Comparison of ENCODE assay signal across 8 mouse cellular contexts in the genomic region with DNA sequence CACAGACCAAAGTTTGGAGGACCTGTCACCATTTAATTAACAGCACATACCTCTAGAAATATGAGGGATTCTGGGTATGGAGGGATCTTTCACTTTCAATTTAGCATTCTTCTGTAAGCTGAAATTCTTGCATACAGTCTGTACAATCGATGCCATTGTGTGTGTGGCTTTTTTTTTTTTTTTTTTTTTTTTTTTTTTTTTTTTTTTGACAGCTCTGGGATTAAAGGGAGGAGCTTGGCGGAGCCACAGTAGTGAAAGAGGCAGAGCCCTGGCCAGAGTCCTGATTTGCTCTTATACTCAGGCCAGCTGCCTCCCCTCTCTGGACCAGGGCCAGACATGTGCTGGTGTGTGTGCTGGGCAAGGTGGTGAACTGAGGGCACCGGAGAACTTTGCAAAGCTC. TPM values are rescaled to one million over a fixed set of nuclear protein-coding genes. Genes with fewer than 3 reads are reported as not detected.
DNase-seq lines count a peak whose midpoint lies in the region; ATAC-seq and TF ChIP-seq lines count a peak whose summit lies in the region.
"Had no signal": no experiment of that assay in that cellular context is flagged by ENCODE, and none has a peak within 500 bp of the region (broad histone marks: within the 10 kb centered on the region; RNA-seq: fewer than 3 reads in every experiment).

No protein-coding gene starts in this region.

- no peak overlapping the region for H3K9ac ChIP-seq in limb, embryonic 14.5 days (ENCODE audit: low read depth, low read length, severe bottlenecking)
- no peak overlapping the region for H3K9ac ChIP-seq in kidney, embryonic 15.5 days

- no peaks in the 10 kb centered on the region for H3K9me3 ChIP-seq in limb, embryonic 14.5 days (ENCODE audit: control insufficient read depth, low read length)
- no peaks in the 10 kb centered on the region for H3K9me3 ChIP-seq in limb, embryonic 10.5 days (replicated peaks)
- no peaks in the 10 kb centered on the region for H3K9me3 ChIP-seq in kidney, embryonic 15.5 days (replicated peaks)

- H3K4me2 ChIP-seq in limb, embryonic 14.5 days (replicated peaks; ENCODE audit: low read depth, low read length, severe bottlenecking) = no peak overlapping the region
- no peak overlapping the region for H3K4me2 ChIP-seq in kidney, embryonic 15.5 days

- H3K4me1 ChIP-seq in limb, embryonic 14.5 days (ENCODE audit: control insufficient read depth, insufficient read depth, low read length) = no peaks in the 10 kb centered on the region
- 0 out of 2 replicates have a peak, but pooled peaks cover 6% of the 10 kb centered on the region for H3K4me1 ChIP-seq in limb, embryonic 10.5 days
- peaks cover 13% of the 10 kb centered on the region for H3K4me1 ChIP-seq in kidney, embryonic 15.5 days

- H3K27me3 ChIP-seq in limb, embryonic 14.5 days (ENCODE audit: control insufficient read depth, insufficient read depth, low read length) = no peaks in the 10 kb centered on the region
- no peaks in the 10 kb centered on the region for H3K27me3 ChIP-seq in limb, embryonic 10.5 days (ENCODE audit: low read depth, poor library complexity, severe bottlenecking)
- no peaks in the 10 kb centered on the region for H3K27me3 ChIP-seq in kidney, embryonic 15.5 days

- no peaks in the 10 kb centered on the region for H3K36me3 ChIP-seq in limb, embryonic 14.5 days (ENCODE audit: control insufficient read depth, insufficient read depth, low read length)
- no peaks in the 10 kb centered on the region for H3K36me3 ChIP-seq in limb, embryonic 10.5 days
- no peaks in the 10 kb centered on the region for H3K36me3 ChIP-seq in kidney, embryonic 15.5 days

- 52% methylated on average over 3 of the region's 3 CpGs for WGBS in limb, embryonic 14.5 days
- 78% methylated on average over 3 of the region's 3 CpGs for WGBS in limb, embryonic 10.5 days
- 57% methylated on average over 3 of the region's 3 CpGs for WGBS in kidney, embryonic 15.5 days

- no peak for TF ChIP-seq POLR2A in limb, embryonic 14.5 days (IDR thresholded peaks at IDR 0.05; ENCODE audit: borderline replicate concordance, extremely low read depth, insufficient read depth, insufficient read length)

- no peak overlapping the region for H3K27ac ChIP-seq in limb, embryonic 14.5 days (replicated peaks; ENCODE audit: low read depth, low read length)
- H3K27ac ChIP-seq in limb, embryonic 10.5 days = no peak overlapping the region
- H3K27ac ChIP-seq in kidney, embryonic 15.5 days = peak overlapping the region; percentile 77; the same call in 1 of the 2 replicates

- H3K4me3 ChIP-seq in limb, embryonic 14.5 days (replicated peaks; ENCODE audit: low read length) = no peak overlapping the region
- no peak overlapping the region for H3K4me3 ChIP-seq in limb, embryonic 10.5 days
- no peak overlapping the region for H3K4me3 ChIP-seq in kidney, embryonic 15.5 days (replicated peaks)

- ATAC-seq in limb, embryonic 14.5 days (ENCODE audit: low FRiP score, low read depth) = no peak
- 0 out of 2 replicates have a peak, but pooled peaks have one; percentile 50 for ATAC-seq in kidney, embryonic 15.5 days (replicated peaks; ENCODE audit: low FRiP score)

- peak; percentile 79 for DNase-seq in limb, embryonic 14.5 days (ENCODE audit: low spot score)
- no peak for DNase-seq in limb, embryonic 10.5 days (ENCODE audit: low spot score)
- peak; percentile 70 for DNase-seq in brain, adult 2 months (ENCODE audit: low read depth, low spot score)
- peak; percentile 8 for DNase-seq in retina, embryonic 14.5 days (ENCODE audit: low spot score)
- DNase-seq in spleen, postnatal 14 days (ENCODE audit: low spot score in 2 of 2) = no peak
- no peak for DNase-seq in right cerebral cortex, adult 2 months (ENCODE audit: low spot score in 2 of 2)

RNA-seq across cellular contexts. Expression of a gene that starts 1.2 kb away (rescaled TPM):
- 0.03 TPM in 1 of 2 replicates, not detected in the other for polyA plus RNA-seq in limb, embryonic 14.5 days (2012; rRNA removed)
- 0.10 TPM in 1 of 2 replicates, not detected in the other for polyA plus RNA-seq in limb, embryonic 14.5 days (2014; fragmentation: Nextera tagmentation; extraction: Ambion mirVana)
- polyA plus RNA-seq in limb, embryonic 10.5 days (2016; fragmentation: Nextera tagmentation; extraction: Ambion mirVana) = not detected in 2 replicates
- polyA plus RNA-seq in kidney, embryonic 15.5 days (2015; fragmentation: Nextera tagmentation; extraction: Ambion mirVana) = 5.9 and 7.3 TPM in 2 replicates
- polyA plus RNA-seq: heart, embryonic 14.5 days had no signal

RNA-seq across cellular contexts. Expression of a gene that starts 31.2 kb away (rescaled TPM):
- 33.3 and 39.7 TPM in 2 replicates for polyA plus RNA-seq in limb, embryonic 14.5 days (2012; rRNA removed)
- polyA plus RNA-seq in limb, embryonic 14.5 days (2014; fragmentation: Nextera tagmentation; extraction: Ambion mirVana) = 45.8 and 50.6 TPM in 2 replicates
- 46.5 and 51.5 TPM in 2 replicates for polyA plus RNA-seq in limb, embryonic 10.5 days (2016; fragmentation: Nextera tagmentation; extraction: Ambion mirVana)
- polyA plus RNA-seq in kidney, embryonic 15.5 days (2015; fragmentation: Nextera tagmentation; extraction: Ambion mirVana) = 51.7 and 54.8 TPM in 2 replicates

RNA-seq across cellular contexts. Expression of a gene that starts 42.7 kb away (rescaled TPM):
- 0.72 and 0.78 TPM in 2 replicates for polyA plus RNA-seq in limb, embryonic 14.5 days (2012; rRNA removed)
- 0.21 and 0.29 TPM in 2 replicates for polyA plus RNA-seq in limb, embryonic 14.5 days (2014; fragmentation: Nextera tagmentation; extraction: Ambion mirVana)
- polyA plus RNA-seq in limb, embryonic 10.5 days (2016; fragmentation: Nextera tagmentation; extraction: Ambion mirVana) = 0.11 TPM in 1 of 2 replicates, not detected in the other
- 0.13 and 0.48 TPM in 2 replicates for polyA plus RNA-seq in kidney, embryonic 15.5 days (2015; fragmentation: Nextera tagmentation; extraction: Ambion mirVana)

RNA-seq across cellular contexts. Expression of a gene that starts 54.6 kb away (rescaled TPM):
- 489 and 535 TPM in 2 replicates for polyA plus RNA-seq in limb, embryonic 14.5 days (2012; rRNA removed)
- 197 and 210 TPM in 2 replicates for polyA plus RNA-seq in limb, embryonic 14.5 days (2014; fragmentation: Nextera tagmentation; extraction: Ambion mirVana)
- 296 and 308 TPM in 2 replicates for polyA plus RNA-seq in limb, embryonic 10.5 days (2016; fragmentation: Nextera tagmentation; extraction: Ambion mirVana)
- polyA plus RNA-seq in kidney, embryonic 15.5 days (2015; fragmentation: Nextera tagmentation; extraction: Ambion mirVana) = 218 and 221 TPM in 2 replicates

Comparison
In these comparisons a context has a peak if more than half of its experiments do, and no peak if none do; other contexts are left out.
1. DNase-seq: peak in limb, embryonic 14.5 days (single experiment), brain, adult 2 months (single experiment) and retina, embryonic 14.5 days (single experiment); none in limb, embryonic 10.5 days (single experiment), spleen, postnatal 14 days (0 of 2) and right cerebral cortex, adult 2 months (0 of 2).